In genomic region chr8:94876820-94877219, GRCm38 (mm10) we compare ENCODE assay signal across 9 mouse cellular contexts. TPM values are rescaled to one million over a fixed set of nuclear protein-coding genes. Genes with fewer than 3 reads are reported as not detected.
DNase-seq lines count a peak whose midpoint lies in the region; ATAC-seq and TF ChIP-seq lines count a peak whose summit lies in the region.
"Had no signal": no experiment of that assay in that cellular context is flagged by ENCODE, and none has a peak within 500 bp of the region (broad histone marks: within the 10 kb centered on the region; RNA-seq: fewer than 3 reads in every experiment).

No protein-coding gene starts in this region.

- WGBS in forebrain, embryonic 13.5 days: 44% methylated on average over 3 of the region's 3 CpGs
- WGBS in forebrain, embryonic 14.5 days: 55% methylated on average over 3 of the region's 3 CpGs
- WGBS in liver, embryonic 11.5 days: 37% methylated on average over 3 of the region's 3 CpGs
- WGBS in limb, embryonic 14.5 days: 23% methylated on average over 3 of the region's 3 CpGs
- WGBS in neural tube, embryonic 15.5 days: 39% methylated on average over 3 of the region's 3 CpGs

- no peak overlapping the region for H3K27ac ChIP-seq in forebrain, embryonic 13.5 days
- no peak overlapping the region for H3K27ac ChIP-seq in forebrain, embryonic 14.5 days (ENCODE audit: low read depth, low read length)
- H3K27ac ChIP-seq in liver, embryonic 11.5 days (ENCODE audit: low read depth, low read length): no peak overlapping the region; the same call in 1 of the 2 replicates
- H3K27ac ChIP-seq in limb, embryonic 14.5 days (replicated peaks; ENCODE audit: low read depth, low read length): no peak overlapping the region
- H3K27ac ChIP-seq in neural tube, embryonic 15.5 days (replicated peaks): no peak overlapping the region

- H3K27me3 ChIP-seq in forebrain, embryonic 13.5 days: peaks cover 16% of the 10 kb centered on the region
- no peaks in the 10 kb centered on the region; the same call in 1 of the 2 replicates for H3K27me3 ChIP-seq in forebrain, embryonic 14.5 days (replicated peaks; ENCODE audit: control insufficient read depth, insufficient read depth, low read length)
- H3K27me3 ChIP-seq in liver, embryonic 11.5 days (replicated peaks; ENCODE audit: control insufficient read depth, insufficient read depth, low read length): peaks cover 8% of the 10 kb centered on the region
- H3K27me3 ChIP-seq in limb, embryonic 14.5 days (ENCODE audit: control insufficient read depth, insufficient read depth, low read length): peaks cover 3% of the 10 kb centered on the region; the same call in 1 of the 2 replicates
- peaks cover 19% of the 10 kb centered on the region for H3K27me3 ChIP-seq in neural tube, embryonic 15.5 days (replicated peaks)

- no peak for ATAC-seq in forebrain, embryonic 13.5 days
- no peak for ATAC-seq in forebrain, embryonic 14.5 days
- no peak for ATAC-seq in liver, embryonic 11.5 days (replicated peaks; ENCODE audit: low FRiP score)
- no peak for ATAC-seq in limb, embryonic 14.5 days (ENCODE audit: low FRiP score, low read depth)
- no peak for ATAC-seq in neural tube, embryonic 15.5 days (ENCODE audit: low FRiP score)

- H3K9me3 ChIP-seq in forebrain, embryonic 13.5 days (replicated peaks): no peaks in the 10 kb centered on the region
- no peaks in the 10 kb centered on the region for H3K9me3 ChIP-seq in forebrain, embryonic 14.5 days (replicated peaks; ENCODE audit: control insufficient read depth, low read length)
- H3K9me3 ChIP-seq in liver, embryonic 11.5 days (ENCODE audit: control insufficient read depth, low read length): no peaks in the 10 kb centered on the region
- H3K9me3 ChIP-seq in limb, embryonic 14.5 days (ENCODE audit: control insufficient read depth, low read length): no peaks in the 10 kb centered on the region
- no peaks in the 10 kb centered on the region for H3K9me3 ChIP-seq in neural tube, embryonic 15.5 days (replicated peaks)
- H3K9me3 ChIP-seq: neural tube, embryonic 13.5 days had no signal

- peaks cover 36% of the 10 kb centered on the region for H3K4me1 ChIP-seq in forebrain, embryonic 13.5 days
- peaks cover 19% of the 10 kb centered on the region for H3K4me1 ChIP-seq in forebrain, embryonic 14.5 days (ENCODE audit: control insufficient read depth, insufficient read depth, low read length)
- peaks cover 28% of the 10 kb centered on the region for H3K4me1 ChIP-seq in liver, embryonic 11.5 days (replicated peaks; ENCODE audit: control insufficient read depth, insufficient read depth, low read length)
- peaks cover 32% of the 10 kb centered on the region for H3K4me1 ChIP-seq in limb, embryonic 14.5 days (ENCODE audit: control insufficient read depth, insufficient read depth, low read length)
- peaks cover 33% of the 10 kb centered on the region for H3K4me1 ChIP-seq in neural tube, embryonic 15.5 days

- peak overlapping the region; percentile 91; the same call in 1 of the 2 replicates for H3K4me2 ChIP-seq in forebrain, embryonic 13.5 days
- no peak overlapping the region for H3K4me2 ChIP-seq in forebrain, embryonic 14.5 days (ENCODE audit: low read length)
- peak overlapping the region; percentile 98 for H3K4me2 ChIP-seq in liver, embryonic 11.5 days
- 0 out of 2 replicates have a peak overlapping the region, but pooled peaks have one; percentile 95 for H3K4me2 ChIP-seq in limb, embryonic 14.5 days (replicated peaks; ENCODE audit: low read depth, low read length, severe bottlenecking)
- peak overlapping the region; percentile 98 for H3K4me2 ChIP-seq in neural tube, embryonic 15.5 days

- H3K9ac ChIP-seq in forebrain, embryonic 13.5 days: no peak overlapping the region
- H3K9ac ChIP-seq in forebrain, embryonic 14.5 days (ENCODE audit: low read length): no peak overlapping the region
- H3K9ac ChIP-seq in liver, embryonic 11.5 days (ENCODE audit: low read depth, low read length): 0 out of 2 replicates have a peak overlapping the region, but pooled peaks have one; percentile 36
- no peak overlapping the region for H3K9ac ChIP-seq in limb, embryonic 14.5 days (ENCODE audit: low read depth, low read length, severe bottlenecking)
- no peak overlapping the region for H3K9ac ChIP-seq in neural tube, embryonic 15.5 days (replicated peaks)

- H3K36me3 ChIP-seq in forebrain, embryonic 13.5 days (ENCODE audit: poor library complexity, severe bottlenecking): no peaks in the 10 kb centered on the region
- H3K36me3 ChIP-seq in forebrain, embryonic 14.5 days (ENCODE audit: control insufficient read depth, insufficient read depth, low read length): no peaks in the 10 kb centered on the region
- no peaks in the 10 kb centered on the region for H3K36me3 ChIP-seq in liver, embryonic 11.5 days (ENCODE audit: control insufficient read depth, insufficient read depth, low read length)
- H3K36me3 ChIP-seq in limb, embryonic 14.5 days (ENCODE audit: control insufficient read depth, insufficient read depth, low read length): no peaks in the 10 kb centered on the region
- H3K36me3 ChIP-seq in neural tube, embryonic 15.5 days: no peaks in the 10 kb centered on the region
- H3K36me3 ChIP-seq: neural tube, embryonic 13.5 days had no signal

- TF ChIP-seq POLR2A in limb, embryonic 14.5 days (IDR thresholded peaks at IDR 0.05; ENCODE audit: borderline replicate concordance, extremely low read depth, insufficient read depth, insufficient read length): no peak

- DNase-seq in forebrain, embryonic 14.5 days (ENCODE audit: low spot score): no peak
- DNase-seq in liver, embryonic 11.5 days (ENCODE audit: low spot score): no peak
- no peak for DNase-seq in liver
- DNase-seq in limb, embryonic 14.5 days (ENCODE audit: low spot score): no peak
- DNase-seq in retina, postnatal 1 day: no peak
- DNase-seq in adrenal gland, adult (ENCODE audit: inconsistent age in 2 of 2, low spot score in 1 of 2): no peak

- no peak overlapping the region for H3K4me3 ChIP-seq in forebrain, embryonic 13.5 days
- no peak overlapping the region for H3K4me3 ChIP-seq in forebrain, embryonic 14.5 days (ENCODE audit: low read depth, low read length)
- no peak overlapping the region for H3K4me3 ChIP-seq in liver, embryonic 11.5 days (ENCODE audit: low read depth, low read length)
- H3K4me3 ChIP-seq in limb, embryonic 14.5 days (replicated peaks; ENCODE audit: low read length): no peak overlapping the region
- no peak overlapping the region for H3K4me3 ChIP-seq in neural tube, embryonic 15.5 days (replicated peaks)

RNA-seq across cellular contexts. Expression of gene Dok4, which starts 0.7 kb away (rescaled TPM):
- 38.2 and 39.2 TPM in 2 replicates for polyA plus RNA-seq in forebrain, embryonic 13.5 days (2015; fragmentation: Nextera tagmentation; extraction: Ambion mirVana)
- polyA plus RNA-seq in forebrain, embryonic 14.5 days (2014; fragmentation: Nextera tagmentation; extraction: Ambion mirVana): 42.6 and 54.7 TPM in 2 replicates
- polyA plus RNA-seq in liver, embryonic 11.5 days (2014; fragmentation: Nextera tagmentation; extraction: Ambion mirVana): 13.2 and 13.9 TPM in 2 replicates
- polyA plus RNA-seq in limb, embryonic 14.5 days (2012; rRNA removed): 29.1 and 35.8 TPM in 2 replicates
- 23.3 and 26.9 TPM in 2 replicates for polyA plus RNA-seq in limb, embryonic 14.5 days (2014; fragmentation: Nextera tagmentation; extraction: Ambion mirVana)
- polyA plus RNA-seq in neural tube, embryonic 15.5 days (2015; fragmentation: Nextera tagmentation; extraction: Ambion mirVana): 100 and 116 TPM in 2 replicates

RNA-seq across cellular contexts. Expression of gene Polr2c, which starts 19.6 kb away (rescaled TPM):
- 170 TPM in 2 replicates for polyA plus RNA-seq in forebrain, embryonic 13.5 days (2015; fragmentation: Nextera tagmentation; extraction: Ambion mirVana)
- 163 and 174 TPM in 2 replicates for polyA plus RNA-seq in forebrain, embryonic 14.5 days (2014; fragmentation: Nextera tagmentation; extraction: Ambion mirVana)
- polyA plus RNA-seq in liver, embryonic 11.5 days (2014; fragmentation: Nextera tagmentation; extraction: Ambion mirVana): 162 and 172 TPM in 2 replicates
- 129 and 135 TPM in 2 replicates for polyA plus RNA-seq in limb, embryonic 14.5 days (2012; rRNA removed)
- polyA plus RNA-seq in limb, embryonic 14.5 days (2014; fragmentation: Nextera tagmentation; extraction: Ambion mirVana): 135 and 140 TPM in 2 replicates
- polyA plus RNA-seq in neural tube, embryonic 15.5 days (2015; fragmentation: Nextera tagmentation; extraction: Ambion mirVana): 117 and 122 TPM in 2 replicates

RNA-seq across cellular contexts. Expression of gene Ciapin1, which starts 38.7 kb away (rescaled TPM):
- 162 and 176 TPM in 2 replicates for polyA plus RNA-seq in forebrain, embryonic 13.5 days (2015; fragmentation: Nextera tagmentation; extraction: Ambion mirVana)
- polyA plus RNA-seq in forebrain, embryonic 14.5 days (2014; fragmentation: Nextera tagmentation; extraction: Ambion mirVana): 124 and 147 TPM in 2 replicates
- polyA plus RNA-seq in liver, embryonic 11.5 days (2014; fragmentation: Nextera tagmentation; extraction: Ambion mirVana): 94.8 and 99.5 TPM in 2 replicates
- 55.0 and 55.2 TPM in 2 replicates for polyA plus RNA-seq in limb, embryonic 14.5 days (2012; rRNA removed)
- polyA plus RNA-seq in limb, embryonic 14.5 days (2014; fragmentation: Nextera tagmentation; extraction: Ambion mirVana): 83.6 and 84.3 TPM in 2 replicates
- polyA plus RNA-seq in neural tube, embryonic 15.5 days (2015; fragmentation: Nextera tagmentation; extraction: Ambion mirVana): 177 and 195 TPM in 2 replicates

RNA-seq across cellular contexts. Expression of gene Coq9, which starts 38.7 kb away (rescaled TPM):
- 55.0 and 60.8 TPM in 2 replicates for polyA plus RNA-seq in forebrain, embryonic 13.5 days (2015; fragmentation: Nextera tagmentation; extraction: Ambion mirVana)
- 63.1 TPM in 2 replicates for polyA plus RNA-seq in forebrain, embryonic 14.5 days (2014; fragmentation: Nextera tagmentation; extraction: Ambion mirVana)
- polyA plus RNA-seq in liver, embryonic 11.5 days (2014; fragmentation: Nextera tagmentation; extraction: Ambion mirVana): 82.2 and 82.9 TPM in 2 replicates
- 84.5 and 88.1 TPM in 2 replicates for polyA plus RNA-seq in limb, embryonic 14.5 days (2012; rRNA removed)
- polyA plus RNA-seq in limb, embryonic 14.5 days (2014; fragmentation: Nextera tagmentation; extraction: Ambion mirVana): 72.4 and 86.0 TPM in 2 replicates
- 61.4 and 66.6 TPM in 2 replicates for polyA plus RNA-seq in neural tube, embryonic 15.5 days (2015; fragmentation: Nextera tagmentation; extraction: Ambion mirVana)

RNA-seq across cellular contexts. Expression of gene Ccdc102a, which starts 41.1 kb away (rescaled TPM):
- 5.6 TPM in 2 replicates for polyA plus RNA-seq in forebrain, embryonic 13.5 days (2015; fragmentation: Nextera tagmentation; extraction: Ambion mirVana)
- polyA plus RNA-seq in forebrain, embryonic 14.5 days (2014; fragmentation: Nextera tagmentation; extraction: Ambion mirVana): 6.9 and 7.9 TPM in 2 replicates
- 16.4 and 17.6 TPM in 2 replicates for polyA plus RNA-seq in liver, embryonic 11.5 days (2014; fragmentation: Nextera tagmentation; extraction: Ambion mirVana)
- 60.1 and 60.7 TPM in 2 replicates for polyA plus RNA-seq in limb, embryonic 14.5 days (2012; rRNA removed)
- polyA plus RNA-seq in limb, embryonic 14.5 days (2014; fragmentation: Nextera tagmentation; extraction: Ambion mirVana): 52.9 and 66.3 TPM in 2 replicates
- polyA plus RNA-seq in neural tube, embryonic 15.5 days (2015; fragmentation: Nextera tagmentation; extraction: Ambion mirVana): 6.2 and 13.2 TPM in 2 replicates
